Mouse (Mus musculus) T-helper 1 cell (primary cell): ENCODE results near the gene Gm13276.
"Not testable (repeated sequence)": the region's sequence is repeated elsewhere in the genome, so short reads cannot be mapped to it uniquely, and the experiment has no call there.

ENCODE experiments used
- in situ Hi-C: fragments of 300-600 bp; cut with MboI, MseI; formaldehyde crosslinking; loops from one replicate; pipeline ENCODE4 v1.15.1; 2025; ENCODE audit warnings: high pct_unique_total_duplicates

The Gm13276 gene

DNA sequence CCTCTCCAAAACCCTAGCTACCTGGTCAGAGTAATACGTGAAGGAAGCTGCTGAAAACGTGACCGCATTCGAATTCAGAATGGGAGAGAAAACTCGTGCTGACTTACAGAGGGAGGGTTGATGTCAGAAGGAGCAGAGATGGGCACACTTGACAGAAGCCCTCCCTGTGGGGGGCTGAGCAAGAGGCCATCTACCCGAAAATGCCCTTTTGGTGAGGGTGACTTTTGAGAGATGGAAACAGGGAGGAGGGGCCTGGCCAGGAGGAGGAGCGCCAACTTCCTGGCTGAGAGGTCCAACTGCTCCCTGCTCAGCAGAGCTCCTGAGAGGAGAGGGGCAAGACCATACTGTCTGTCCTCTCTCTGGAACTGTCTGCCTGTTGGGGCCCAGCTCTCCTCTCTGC lies 3.7 kb upstream of the Gm13276 start, which contains the start of gene Ifnz:
TSS of gene Ifnz (plus strand) at position 301 of the 400 bp plus-strand sequence.
- in situ Hi-C loops: loop anchor here (25.0 kb wide), 1 partner anchor 770 kb away; no protein-coding TSS in a partner anchor

DNA sequence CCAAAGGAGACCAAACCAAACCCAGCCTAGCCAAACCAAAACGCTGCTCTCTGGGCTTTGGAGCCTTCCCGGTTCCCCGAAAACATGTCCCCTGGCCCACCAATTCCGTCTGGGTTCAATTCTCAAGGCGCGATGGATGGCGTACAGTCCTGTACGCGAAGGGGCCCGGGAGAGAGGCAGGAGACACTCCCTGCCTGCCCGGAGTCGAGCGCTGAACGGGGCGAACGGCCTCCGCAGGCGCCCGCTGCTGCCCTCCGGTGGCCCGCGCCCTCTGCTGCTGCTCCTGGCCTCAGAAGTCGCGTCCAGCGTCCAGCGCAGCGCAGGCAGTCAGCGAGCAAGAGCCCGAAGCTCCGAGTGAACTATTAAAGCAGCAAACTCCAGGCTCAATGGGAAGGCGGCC lies 3.2 kb upstream of the Gm13276 start:
- in situ Hi-C loops: loop anchor here (25.0 kb wide), 1 partner anchor 770 kb away; no protein-coding TSS in a partner anchor

DNA sequence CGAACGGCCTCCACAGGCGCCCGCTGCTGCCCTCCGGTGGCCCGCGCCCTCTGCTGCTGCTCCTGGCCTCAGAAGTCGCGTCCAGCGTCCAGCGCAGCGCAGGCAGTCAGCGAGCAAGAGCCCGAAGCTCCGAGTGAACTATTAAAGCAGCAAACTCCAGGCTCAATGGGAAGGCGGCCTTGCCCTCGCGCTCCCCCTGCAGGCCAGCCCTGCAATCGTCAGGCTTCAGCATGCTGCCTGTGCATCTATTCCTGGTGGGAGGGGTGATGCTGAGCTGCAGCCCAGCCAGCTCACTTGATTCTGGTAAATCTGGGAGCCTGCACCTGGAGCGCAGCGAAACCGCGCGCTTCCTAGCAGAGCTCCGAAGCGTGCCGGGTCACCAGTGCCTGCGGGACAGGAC lies 2.9 kb downstream of the Gm13276 start, which contains the start of gene Gm13277:
TSS of gene Gm13277 (plus strand) at position 231 of the 400 bp plus-strand sequence.
- in situ Hi-C loops: loop anchor here (5.0 to 25.0 kb wide), 2 partner anchors 36 to 776 kb away; partner anchors contain the start of gene Gm13271

DNA sequence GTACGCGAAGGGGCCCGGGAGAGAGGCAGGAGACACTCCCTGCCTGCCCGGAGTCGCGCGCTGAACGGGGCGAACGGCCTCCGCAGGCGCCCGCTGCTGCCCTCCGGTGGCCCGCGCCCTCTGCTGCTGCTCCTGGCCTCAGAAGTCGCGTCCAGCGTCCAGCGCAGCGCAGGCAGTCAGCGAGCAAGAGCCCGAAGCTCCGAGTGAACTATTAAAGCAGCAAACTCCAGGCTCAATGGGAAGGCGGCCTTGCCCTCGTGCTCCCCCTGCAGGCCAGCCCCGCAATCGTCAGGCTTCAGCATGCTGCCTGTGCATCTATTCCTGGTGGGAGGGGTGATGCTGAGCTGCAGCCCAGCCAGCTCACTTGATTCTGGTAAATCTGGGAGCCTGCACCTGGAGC lies 5.7 kb downstream of the Gm13276 start, which contains the start of gene Gm13278:
TSS of gene Gm13278 (plus strand) at position 301 of the 400 bp plus-strand sequence.
- in situ Hi-C loops: loop anchor here (25.0 kb wide), 1 partner anchor 779 kb away; no protein-coding TSS in a partner anchor

DNA sequence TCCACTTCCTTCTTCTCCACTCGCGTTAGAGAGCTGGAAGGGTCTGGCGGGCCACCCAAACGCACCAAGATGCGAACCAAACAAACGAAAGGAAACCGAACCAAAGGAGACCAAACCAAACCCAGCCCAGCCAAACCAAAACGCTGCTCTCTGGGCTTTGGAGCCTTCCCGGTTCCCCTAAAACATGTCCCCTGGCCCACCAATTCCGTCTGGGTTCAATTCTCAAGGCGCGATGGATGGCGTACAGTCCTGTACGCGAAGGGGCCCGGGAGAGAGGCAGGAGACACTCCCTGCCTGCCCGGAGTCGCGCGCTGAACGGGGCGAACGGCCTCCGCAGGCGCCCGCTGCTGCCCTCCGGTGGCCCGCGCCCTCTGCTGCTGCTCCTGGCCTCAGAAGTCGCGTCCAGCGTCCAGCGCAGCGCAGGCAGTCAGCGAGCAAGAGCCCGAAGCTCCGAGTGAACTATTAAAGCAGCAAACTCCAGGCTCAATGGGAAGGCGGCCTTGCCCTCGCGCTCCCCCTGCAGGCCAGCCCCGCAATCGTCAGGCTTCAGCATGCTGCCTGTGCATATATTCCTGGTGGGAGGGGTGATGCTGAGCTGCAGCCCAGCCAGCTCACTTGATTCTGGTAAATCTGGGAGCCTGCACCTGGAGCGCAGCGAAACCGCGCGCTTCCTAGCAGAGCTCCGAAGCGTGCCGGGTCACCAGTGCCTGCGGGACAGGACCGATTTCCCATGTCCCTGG lies 8.6 kb downstream of the Gm13276 start, which contains the start of gene Gm13275:
TSS of gene Gm13275 (plus strand) at position 552 of the 740 bp plus-strand sequence.
- in situ Hi-C loops: loop anchor here (25.0 kb wide), 1 partner anchor 782 kb away; no protein-coding TSS in a partner anchor

DNA sequence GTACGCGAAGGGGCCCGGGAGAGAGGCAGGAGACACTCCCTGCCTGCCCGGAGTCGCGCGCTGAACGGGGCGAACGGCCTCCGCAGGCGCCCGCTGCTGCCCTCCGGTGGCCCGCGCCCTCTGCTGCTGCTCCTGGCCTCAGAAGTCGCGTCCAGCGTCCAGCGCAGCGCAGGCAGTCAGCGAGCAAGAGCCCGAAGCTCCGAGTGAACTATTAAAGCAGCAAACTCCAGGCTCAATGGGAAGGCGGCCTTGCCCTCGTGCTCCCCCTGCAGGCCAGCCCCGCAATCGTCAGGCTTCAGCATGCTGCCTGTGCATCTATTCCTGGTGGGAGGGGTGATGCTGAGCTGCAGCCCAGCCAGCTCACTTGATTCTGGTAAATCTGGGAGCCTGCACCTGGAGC lies 11.6 kb downstream of the Gm13276 start, which contains the start of gene Gm13279:
TSS of gene Gm13279 (plus strand) at position 301 of the 400 bp plus-strand sequence.
- in situ Hi-C loops: loop anchor here (25.0 kb wide), 1 partner anchor 785 kb away; no protein-coding TSS in a partner anchor

DNA sequence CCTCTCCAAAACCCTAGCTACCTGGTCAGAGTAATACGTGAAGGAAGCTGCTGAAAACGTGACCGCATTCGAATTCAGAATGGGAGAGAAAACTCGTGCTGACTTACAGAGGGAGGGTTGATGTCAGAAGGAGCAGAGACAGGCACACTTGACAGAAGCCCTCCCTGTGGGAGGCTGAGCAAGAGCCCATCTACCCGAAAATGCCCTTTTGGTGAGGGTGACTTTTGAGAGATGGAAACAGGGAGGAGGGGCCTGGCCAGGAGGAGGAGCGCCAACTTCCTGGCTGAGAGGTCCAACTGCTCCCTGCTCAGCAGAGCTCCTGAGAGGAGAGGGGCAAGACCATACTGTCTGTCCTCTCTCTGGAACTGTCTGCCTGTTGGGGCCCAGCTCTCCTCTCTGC lies 13.9 kb downstream of the Gm13276 start, which contains the start of gene Gm13285:
TSS of gene Gm13285 (plus strand) at position 301 of the 400 bp plus-strand sequence.
- in situ Hi-C loops: loop anchor here (25.0 kb wide), 1 partner anchor 787 kb away; no protein-coding TSS in a partner anchor

DNA sequence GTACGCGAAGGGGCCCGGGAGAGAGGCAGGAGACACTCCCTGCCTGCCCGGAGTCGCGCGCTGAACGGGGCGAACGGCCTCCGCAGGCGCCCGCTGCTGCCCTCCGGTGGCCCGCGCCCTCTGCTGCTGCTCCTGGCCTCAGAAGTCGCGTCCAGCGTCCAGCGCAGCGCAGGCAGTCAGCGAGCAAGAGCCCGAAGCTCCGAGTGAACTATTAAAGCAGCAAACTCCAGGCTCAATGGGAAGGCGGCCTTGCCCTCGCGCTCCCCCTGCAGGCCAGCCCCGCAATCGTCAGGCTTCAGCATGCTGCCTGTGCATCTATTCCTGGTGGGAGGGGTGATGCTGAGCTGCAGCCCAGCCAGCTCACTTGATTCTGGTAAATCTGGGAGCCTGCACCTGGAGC lies 17.4 kb downstream of the Gm13276 start, which contains the start of gene Gm13287:
TSS of gene Gm13287 (plus strand) at position 301 of the 400 bp plus-strand sequence.
- in situ Hi-C loops: not testable (repeated sequence)

DNA sequence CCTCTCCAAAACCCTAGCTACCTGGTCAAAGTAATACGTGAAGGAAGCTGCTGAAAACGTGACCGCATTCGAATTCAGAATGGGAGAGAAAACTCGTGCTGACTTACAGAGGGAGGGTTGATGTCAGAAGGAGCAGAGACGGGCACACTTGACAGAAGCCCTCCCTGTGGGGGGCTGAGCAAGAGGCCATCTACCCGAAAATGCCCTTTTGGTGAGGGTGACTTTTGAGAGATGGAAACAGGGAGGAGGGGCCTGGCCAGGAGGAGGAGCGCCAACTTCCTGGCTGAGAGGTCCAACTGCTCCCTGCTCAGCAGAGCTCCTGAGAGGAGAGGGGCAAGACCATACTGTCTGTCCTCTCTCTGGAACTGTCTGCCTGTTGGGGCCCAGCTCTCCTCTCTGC lies 19.7 kb downstream of the Gm13276 start, which contains the start of gene Gm13288:
TSS of gene Gm13288 (plus strand) at position 301 of the 400 bp plus-strand sequence.
- in situ Hi-C loops: loop anchor here (5.0 kb wide), 1 partner anchor 33 kb away; the partner anchor contains the start of gene Gm13290

DNA sequence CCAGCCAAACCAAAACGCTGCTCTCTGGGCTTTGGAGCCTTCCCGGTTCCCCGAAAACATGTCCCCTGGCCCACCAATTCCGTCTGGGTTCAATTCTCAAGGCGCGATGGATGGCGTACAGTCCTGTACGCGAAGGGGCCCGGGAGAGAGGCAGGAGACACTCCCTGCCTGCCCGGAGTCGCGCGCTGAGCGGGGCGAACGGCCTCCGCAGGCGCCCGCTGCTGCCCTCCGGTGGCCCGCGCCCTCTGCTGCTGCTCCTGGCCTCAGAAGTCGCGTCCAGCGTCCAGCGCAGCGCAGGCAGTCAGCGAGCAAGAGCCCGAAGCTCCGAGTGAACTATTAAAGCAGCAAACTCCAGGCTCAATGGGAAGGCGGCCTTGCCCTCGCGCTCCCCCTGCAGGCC lies 20.3 kb downstream of the Gm13276 start:
- in situ Hi-C loops: loop anchor here (5.0 kb wide), 1 partner anchor 33 kb away; the partner anchor contains the start of gene Gm13290

DNA sequence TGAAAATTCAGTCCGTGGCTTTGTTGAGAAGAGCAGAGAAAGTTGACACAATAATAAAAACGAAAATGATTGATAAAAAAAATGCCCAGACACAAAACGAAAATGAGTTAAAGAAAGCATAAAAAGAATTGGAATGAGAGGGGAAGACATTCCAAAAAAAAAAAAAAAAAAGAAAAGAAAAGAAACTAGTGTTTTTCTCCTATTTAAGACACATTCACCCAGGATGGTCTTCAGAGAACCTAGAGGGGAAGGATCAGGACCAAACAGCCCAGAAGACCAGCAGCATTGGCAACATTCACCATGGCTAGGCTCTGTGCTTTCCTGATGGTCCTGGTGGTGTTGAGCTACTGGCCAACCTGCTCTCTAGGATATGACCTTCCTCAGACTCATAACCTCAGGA lies 30.4 kb downstream of the Gm13276 start, which contains the start of gene Ifna7:
TSS of gene Ifna7 (plus strand) at position 301 of the 400 bp plus-strand sequence.
- in situ Hi-C loops: no loop called here

DNA sequence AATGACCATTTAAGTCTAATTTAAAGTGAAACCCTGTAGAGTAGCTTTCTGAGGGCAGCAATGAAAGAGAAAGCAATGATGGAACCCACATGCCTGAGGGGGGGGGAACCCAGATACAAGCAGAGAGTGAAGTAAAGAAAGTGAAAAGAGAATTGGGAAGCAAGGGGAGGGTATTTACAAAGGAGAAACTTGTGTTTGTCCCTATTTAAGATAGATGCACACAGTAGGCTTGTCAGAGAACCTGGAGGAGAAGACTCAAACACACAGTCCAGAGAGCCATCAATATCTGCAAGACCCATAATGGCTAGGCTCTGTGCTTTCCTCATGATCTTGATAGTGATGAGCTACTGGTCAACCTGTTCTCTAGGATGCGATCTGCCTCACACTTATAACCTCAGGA lies 34.1 kb downstream of the Gm13276 start, which contains the start of gene Ifna11:
TSS of gene Ifna11 (plus strand) at position 301 of the 400 bp plus-strand sequence.
- in situ Hi-C loops: no loop called here

DNA sequence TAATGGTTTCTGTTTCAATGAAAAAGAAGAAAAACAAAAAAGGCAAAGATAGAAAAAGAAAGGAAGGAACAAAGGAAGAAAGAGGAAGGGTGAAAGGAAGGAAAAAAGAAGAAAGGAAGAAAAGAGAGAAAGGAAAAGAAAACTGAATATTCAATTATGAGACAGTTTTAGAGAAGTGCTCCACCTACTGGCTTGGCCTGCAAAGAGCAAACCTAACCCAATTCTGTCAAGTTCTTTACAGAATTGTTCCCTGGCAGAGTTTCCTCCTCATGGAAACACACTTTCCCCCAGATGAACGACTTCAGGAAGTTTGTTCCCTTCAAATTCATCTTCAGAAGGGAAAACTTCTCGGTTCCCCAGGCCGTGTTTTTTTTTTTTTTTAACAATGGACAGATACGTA lies 37.5 kb downstream of the Gm13276 start:
- in situ Hi-C loops: no loop called here

DNA sequence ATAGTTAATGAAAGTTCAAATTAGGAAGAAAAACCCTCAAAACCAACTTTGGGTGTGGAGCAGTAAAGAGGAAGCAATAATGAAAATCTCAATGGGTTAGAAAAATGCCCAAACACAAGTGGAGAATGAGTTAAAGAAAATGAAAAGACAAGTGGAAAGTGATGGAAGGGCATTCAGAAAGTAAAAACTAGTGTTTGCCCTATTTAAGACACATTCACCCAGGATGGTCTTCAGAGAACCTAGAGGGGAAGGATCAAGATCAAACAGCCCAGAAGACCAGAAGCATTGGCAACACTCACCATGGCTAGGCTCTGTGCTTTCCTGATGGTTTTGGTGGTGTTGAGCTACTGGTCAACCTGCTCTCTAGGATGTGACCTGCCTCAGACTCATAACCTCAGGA lies 41.6 kb downstream of the Gm13276 start, which contains the start of gene Ifna6:
TSS of gene Ifna6 (plus strand) at position 301 of the 400 bp plus-strand sequence.
- in situ Hi-C loops: not testable (repeated sequence)

DNA sequence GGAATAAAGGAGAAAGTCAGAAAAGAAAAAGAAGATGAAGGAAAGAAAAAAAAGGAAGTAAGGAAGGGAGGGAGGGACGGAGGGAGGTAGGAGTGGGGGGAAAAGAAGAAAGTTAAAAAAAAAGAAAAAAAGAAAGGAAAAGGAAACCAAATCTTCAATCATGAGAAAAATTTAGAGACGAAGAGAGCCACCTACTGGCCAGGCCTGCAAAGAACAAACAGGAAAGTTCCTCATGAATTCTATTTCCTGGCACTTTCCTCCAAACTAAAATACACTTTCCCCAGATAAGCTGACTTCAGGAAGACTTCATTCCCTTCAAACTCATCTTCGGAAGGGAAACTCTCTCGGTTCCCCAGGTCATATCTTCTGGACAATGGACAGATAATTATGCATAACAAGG lies 45.0 kb downstream of the Gm13276 start:
- in situ Hi-C loops: no loop called here

DNA sequence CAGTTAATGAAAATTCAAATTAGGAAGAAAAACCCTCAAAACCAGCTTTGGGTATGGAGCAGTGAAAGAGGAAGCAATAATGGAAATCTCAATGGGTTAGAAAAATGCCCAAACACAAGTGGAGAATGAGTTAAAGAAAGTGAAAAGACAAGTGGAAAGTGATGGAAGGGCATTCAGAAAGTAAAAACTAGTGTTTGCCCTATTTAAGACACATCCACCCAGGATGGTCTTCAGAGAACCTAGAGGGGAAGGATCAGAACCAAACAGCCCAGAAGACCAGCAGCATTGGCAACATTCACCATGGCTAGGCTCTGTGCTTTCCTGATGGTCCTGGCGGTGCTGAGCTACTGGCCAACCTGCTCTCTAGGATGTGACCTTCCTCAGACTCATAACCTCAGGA lies 49.7 kb downstream of the Gm13276 start, which contains the start of gene Ifna5:
TSS of gene Ifna5 (plus strand) at position 301 of the 400 bp plus-strand sequence.
- in situ Hi-C loops: not testable (repeated sequence)
